Mouse (Mus musculus) neural tube, embryonic 11.5 days (tissue): ENCODE results near the gene Ccdc146. TPM values are rescaled to one million over a fixed set of nuclear protein-coding genes. Genes with fewer than 3 reads are reported as not detected.

Source experiments
- ATAC-seq: fragments of 200-750 bp; cut with Nextera tagmentation; 2 replicates; pipeline ENCODE4 v1.8.0; 2017; ENCODE audit warnings: moderate number of reproducible peaks, mild to moderate bottlenecking, moderate TSS enrichment, moderate library complexity; ENCODE audit not compliant: insufficient read depth, low FRiP score, low TSS enrichment
- DNase-seq: peaks from one replicate; pipeline ENCODE4 v3.0.0-alpha.2; 2015; ENCODE audit warnings: low spot score
- H3K27ac ChIP-seq: fragments of 300-500 bp; sonication (generic); 2 replicates; pipeline ENCODE4 v1.5.1; 2014; ENCODE audit warnings: low read depth, mild to moderate bottlenecking, low read length
- H3K27me3 ChIP-seq: fragments of 300-500 bp; sonication (generic); 2 replicates; pipeline ENCODE4 v1.6.1; 2014; ENCODE audit warnings: mild to moderate bottlenecking, low read length, mixed read lengths; ENCODE audit not compliant: control insufficient read depth, insufficient read depth
- H3K36me3 ChIP-seq: fragments of 300-500 bp; sonication (generic); 2 replicates; pipeline ENCODE4 v1.6.1; 2014; ENCODE audit warnings: mild to moderate bottlenecking, low read length, moderate library complexity, mixed read lengths; ENCODE audit not compliant: control insufficient read depth, insufficient read depth
- H3K4me1 ChIP-seq: fragments of 300-500 bp; sonication (generic); 2 replicates; pipeline ENCODE4 v1.6.1; 2014; ENCODE audit warnings: low read length, mixed read lengths; ENCODE audit not compliant: control insufficient read depth, insufficient read depth
- H3K4me2 ChIP-seq: fragments of 300-500 bp; sonication (generic); 2 replicates; pipeline ENCODE4 v1.6.1; 2014; ENCODE audit warnings: low read depth, mild to moderate bottlenecking, moderate library complexity
- H3K4me3 ChIP-seq: fragments of 300-500 bp; sonication (generic); 2 replicates; pipeline ENCODE4 v1.5.1; 2014; ENCODE audit warnings: low read depth, low read length
- H3K9ac ChIP-seq: fragments of 300-500 bp; sonication (generic); 2 replicates; pipeline ENCODE4 v1.6.1; 2014; ENCODE audit warnings: mild to moderate bottlenecking, low read length
- H3K9me3 ChIP-seq: fragments of 300-500 bp; sonication (generic); 2 replicates; pipeline ENCODE4 v1.6.1; 2016; ENCODE audit warnings: low read length; ENCODE audit not compliant: control insufficient read depth
- WGBS: fragments of 180-500 bp; shearing (Covaris S2); extraction: QIAGEN DNeasy Blood & Tissue Kit; methylation state at CpG from one replicate; pipeline ENCODE4 v1.1.7; 2014; 5-methylcytosine and 5-hydroxymethylcytosine counted together
- polyA plus RNA-seq: library from polyadenylated mRNA; unstranded; fragments of >200 nt; fragmentation: Nextera tagmentation; extraction: Ambion mirVana; gene quantifications from 2 replicates; pipeline ENCODE4 v1.2.1, GENCODE M21; 2014

The Ccdc146 gene
- polyA plus RNA-seq, 1 experiment from 2014 or later, result 0.31 TPM

DNA sequence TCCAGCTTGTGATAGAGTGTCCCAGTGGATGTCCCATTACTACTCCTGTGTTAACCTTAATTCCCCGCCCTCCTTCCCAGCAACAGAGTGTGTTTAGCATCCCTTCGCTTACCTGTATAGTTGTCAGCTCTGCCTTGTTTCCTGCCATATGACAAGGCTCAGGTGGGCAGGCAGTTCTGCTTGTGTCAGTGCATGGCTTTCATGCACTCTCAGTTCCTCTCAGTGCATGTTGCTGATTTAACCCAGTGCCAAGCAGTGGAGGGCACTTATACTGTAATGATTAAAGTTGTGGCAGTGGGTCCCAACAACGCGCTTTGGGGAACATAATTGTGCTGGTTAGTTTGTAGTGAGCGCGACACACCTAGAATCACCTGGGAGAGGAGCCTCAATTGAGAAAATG is 2.2 kb upstream of the Ccdc146 start:
- H3K36me3 ChIP-seq, result no peaks in the 10 kb centered on the region
- DNase-seq, result no peak
- H3K27ac ChIP-seq, result no peak overlapping the region
- WGBS, result 94% methylated on average over 6 of the region's 6 CpGs
- peaks cover 3% of the 10 kb centered on the region; the same call in 1 of the 2 replicates for H3K4me1 ChIP-seq
- no peak for ATAC-seq
- H3K9ac ChIP-seq, result no peak overlapping the region
- no peaks in the 10 kb centered on the region for H3K9me3 ChIP-seq
- no peak overlapping the region for H3K4me3 ChIP-seq
- H3K27me3 ChIP-seq, result no peaks in the 10 kb centered on the region
- H3K4me2 ChIP-seq, result no peak overlapping the region

DNA sequence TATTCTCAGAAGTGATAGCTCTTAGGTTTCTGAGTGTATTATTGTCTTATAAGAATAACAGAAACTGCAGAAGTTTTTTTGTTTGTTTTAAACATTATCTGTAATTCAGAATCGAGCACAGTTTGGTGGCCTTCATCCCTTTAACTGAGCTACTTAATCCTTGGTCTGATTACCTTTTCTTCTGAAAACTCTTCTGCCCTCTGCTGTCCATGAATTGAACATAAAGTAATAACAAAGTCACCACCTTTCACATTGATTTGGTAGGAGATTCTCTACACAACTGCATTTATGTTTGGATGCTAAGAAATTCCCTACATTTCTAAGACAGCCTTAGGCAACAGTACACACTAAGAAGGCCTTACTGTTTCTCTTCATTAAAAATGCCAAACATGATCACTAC is 3.9 kb downstream of the Ccdc146 start:
- H3K36me3 ChIP-seq, result no peaks in the 10 kb centered on the region
- ATAC-seq (no peak), DNase-seq (no peak)
- WGBS, result 65% methylated on average over 1 of the region's 1 CpGs
- H3K27me3 ChIP-seq, result no peaks in the 10 kb centered on the region
- no peak overlapping the region for H3K9ac ChIP-seq
- no peak overlapping the region for H3K4me2 ChIP-seq
- H3K4me3 ChIP-seq, result no peak overlapping the region
- no peaks in the 10 kb centered on the region for H3K9me3 ChIP-seq
- H3K27ac ChIP-seq, result no peak overlapping the region
- peaks cover 1% of the 10 kb centered on the region; the same call in 1 of the 2 replicates for H3K4me1 ChIP-seq

DNA sequence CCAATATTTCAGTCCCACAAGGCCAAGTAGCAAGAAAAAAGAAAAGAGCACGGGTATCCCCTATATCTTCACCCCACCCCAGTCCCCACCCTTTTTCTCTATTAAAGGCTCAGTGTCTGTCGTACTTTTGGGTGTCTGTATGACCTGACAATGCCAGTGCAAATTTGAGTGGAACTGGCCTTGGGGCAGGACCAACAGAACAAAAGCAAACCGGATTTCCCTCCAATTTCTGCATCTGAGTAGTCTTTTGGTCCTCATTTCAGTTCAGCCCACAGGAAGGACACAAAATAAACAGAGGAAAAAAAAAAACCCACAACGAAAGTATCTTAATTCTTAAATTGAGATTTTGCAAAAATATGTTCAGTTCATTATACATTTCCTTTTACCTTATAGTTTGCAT is 5.9 kb downstream of the Ccdc146 start:
- H3K4me2 ChIP-seq, result no peak overlapping the region
- WGBS, result 73% methylated on average over 4 of the region's 4 CpGs
- no peaks in the 10 kb centered on the region for H3K9me3 ChIP-seq
- no peaks in the 10 kb centered on the region for H3K27me3 ChIP-seq
- no peak overlapping the region for H3K4me3 ChIP-seq
- ATAC-seq (no peak), DNase-seq (no peak)
- H3K9ac ChIP-seq, result no peak overlapping the region
- H3K4me1 ChIP-seq, result no peaks in the 10 kb centered on the region
- no peak overlapping the region for H3K27ac ChIP-seq
- no peaks in the 10 kb centered on the region for H3K36me3 ChIP-seq

DNA sequence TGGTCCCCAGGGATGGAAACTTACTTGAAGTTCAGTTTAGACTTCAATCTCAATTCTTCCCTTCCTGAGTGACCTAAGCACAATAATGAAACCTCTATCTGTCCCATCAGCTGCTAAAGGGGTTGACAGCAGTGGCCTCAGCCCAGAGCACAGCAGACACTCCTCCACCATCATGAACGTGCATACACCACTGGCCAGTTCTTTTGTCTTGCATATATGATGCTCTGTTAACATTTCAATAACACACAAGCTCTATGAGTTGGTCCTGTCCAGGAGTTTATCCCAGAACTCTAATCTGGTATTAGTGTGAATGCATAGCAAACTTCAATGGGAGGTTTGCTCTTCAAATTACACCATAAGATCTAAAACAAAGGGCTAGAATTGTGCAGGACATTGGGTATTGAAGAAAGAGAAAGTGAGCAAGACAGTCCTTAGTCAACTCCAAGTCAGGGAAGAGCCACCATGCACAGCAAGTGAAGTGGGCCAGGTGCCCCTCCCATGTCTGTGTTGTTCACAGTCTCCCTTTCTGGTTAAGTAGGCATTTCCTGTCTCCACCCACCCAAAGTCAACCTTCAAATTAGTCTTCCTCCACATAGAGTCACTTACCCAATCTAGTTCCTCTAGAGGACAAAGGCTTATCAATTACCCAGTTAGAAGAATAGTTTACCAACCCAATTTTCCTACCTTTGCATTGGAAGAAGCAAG is 10.2 kb downstream of the Ccdc146 start:
- ATAC-seq (no peak), DNase-seq (no peak)
- Histone ChIP-seq H3K4me3 (no peak overlapping the region), H3K27me3 (no peaks in the 10 kb centered on the region), H3K9me3 (no peaks in the 10 kb centered on the region), H3K4me2 (no peak overlapping the region), H3K27ac (no peak overlapping the region), H3K36me3 (no peaks in the 10 kb centered on the region), H3K4me1 (no peaks in the 10 kb centered on the region), H3K9ac (no peak overlapping the region)
- WGBS, result 61% methylated on average over 1 of the region's 1 CpGs

DNA sequence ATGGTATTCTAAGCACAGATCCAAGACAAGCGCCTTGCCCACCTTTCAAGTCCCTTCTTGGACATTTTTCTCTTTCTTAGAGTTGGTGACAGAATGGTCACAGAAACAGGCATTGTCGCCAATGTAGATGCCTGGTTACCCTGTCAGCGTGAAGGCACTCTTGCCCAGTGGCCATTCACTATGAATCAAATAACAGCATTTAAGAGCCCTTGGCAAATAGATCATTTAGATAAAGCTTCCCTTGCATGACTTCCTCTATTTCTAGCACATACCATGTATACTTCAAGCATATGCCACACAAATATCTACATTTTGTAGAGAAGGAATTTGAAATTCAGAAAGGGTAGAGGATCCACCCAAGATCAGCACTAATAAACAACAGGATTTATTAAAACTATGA is 11.2 kb downstream of the Ccdc146 start:
- H3K4me3 ChIP-seq, result no peak overlapping the region
- no peaks in the 10 kb centered on the region for H3K36me3 ChIP-seq
- no peaks in the 10 kb centered on the region for H3K9me3 ChIP-seq
- WGBS, result 91% methylated on average over 3 of the region's 3 CpGs
- no peak overlapping the region for H3K9ac ChIP-seq
- H3K27me3 ChIP-seq, result no peaks in the 10 kb centered on the region
- ATAC-seq (no peak), DNase-seq (no peak)
- no peak overlapping the region for H3K27ac ChIP-seq
- H3K4me2 ChIP-seq, result no peak overlapping the region
- no peaks in the 10 kb centered on the region for H3K4me1 ChIP-seq

DNA sequence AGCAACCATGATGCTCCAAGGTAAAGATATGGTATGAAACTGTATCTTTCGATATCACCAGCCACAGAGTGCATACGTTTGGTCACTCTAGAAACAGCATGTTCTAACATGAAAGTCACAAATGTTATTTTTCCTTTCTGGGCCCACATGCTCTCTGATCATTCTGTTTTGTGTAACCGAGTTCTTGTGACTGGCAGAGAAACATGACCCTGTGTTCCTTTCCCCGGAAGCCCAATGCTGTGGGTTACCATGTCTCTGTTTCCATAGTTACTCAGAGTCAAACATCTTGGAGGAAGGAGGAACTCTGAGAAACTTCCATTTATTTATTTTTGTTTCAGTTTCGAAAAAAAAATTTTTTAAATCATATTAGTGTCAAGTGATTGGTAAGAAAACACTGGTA is 12.4 kb downstream of the Ccdc146 start:
- H3K36me3 ChIP-seq, result no peaks in the 10 kb centered on the region
- H3K4me3 ChIP-seq, result no peak overlapping the region
- no peaks in the 10 kb centered on the region for H3K9me3 ChIP-seq
- H3K9ac ChIP-seq, result no peak overlapping the region
- H3K4me2 ChIP-seq, result no peak overlapping the region
- H3K27ac ChIP-seq, result no peak overlapping the region
- DNase-seq, result no peak
- ATAC-seq, result no peak
- H3K27me3 ChIP-seq, result no peaks in the 10 kb centered on the region
- H3K4me1 ChIP-seq, result no peaks in the 10 kb centered on the region
- WGBS, result 80% methylated on average over 5 of the region's 5 CpGs

DNA sequence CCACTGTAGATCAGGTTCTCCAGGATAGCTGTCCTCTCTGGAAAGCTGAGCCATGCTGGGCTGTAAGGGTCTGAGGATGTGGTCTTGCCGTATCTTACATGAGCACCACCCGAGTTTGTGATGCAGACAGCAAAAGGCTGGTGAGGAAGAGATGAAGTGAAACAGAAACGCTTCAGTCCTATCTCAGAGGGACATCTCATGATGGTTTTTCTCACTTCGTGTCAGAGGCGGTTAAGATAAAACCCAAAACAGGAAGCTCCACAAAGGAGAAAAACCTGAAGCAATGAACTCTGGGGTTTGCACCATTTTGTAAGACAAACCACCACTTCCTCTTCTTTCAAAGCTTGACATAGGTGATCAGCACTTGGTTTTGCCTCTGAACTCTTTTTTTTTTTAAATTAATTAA is 13.2 kb downstream of the Ccdc146 start:
- Histone ChIP-seq H3K9ac (no peak overlapping the region), H3K27ac (no peak overlapping the region), H3K4me3 (no peak overlapping the region), H3K27me3 (no peaks in the 10 kb centered on the region), H3K9me3 (no peaks in the 10 kb centered on the region), H3K4me2 (no peak overlapping the region), H3K4me1 (no peaks in the 10 kb centered on the region), H3K36me3 (no peaks in the 10 kb centered on the region)
- ATAC-seq (no peak), DNase-seq (no peak)
- 92% methylated on average over 5 of the region's 5 CpGs for WGBS

DNA sequence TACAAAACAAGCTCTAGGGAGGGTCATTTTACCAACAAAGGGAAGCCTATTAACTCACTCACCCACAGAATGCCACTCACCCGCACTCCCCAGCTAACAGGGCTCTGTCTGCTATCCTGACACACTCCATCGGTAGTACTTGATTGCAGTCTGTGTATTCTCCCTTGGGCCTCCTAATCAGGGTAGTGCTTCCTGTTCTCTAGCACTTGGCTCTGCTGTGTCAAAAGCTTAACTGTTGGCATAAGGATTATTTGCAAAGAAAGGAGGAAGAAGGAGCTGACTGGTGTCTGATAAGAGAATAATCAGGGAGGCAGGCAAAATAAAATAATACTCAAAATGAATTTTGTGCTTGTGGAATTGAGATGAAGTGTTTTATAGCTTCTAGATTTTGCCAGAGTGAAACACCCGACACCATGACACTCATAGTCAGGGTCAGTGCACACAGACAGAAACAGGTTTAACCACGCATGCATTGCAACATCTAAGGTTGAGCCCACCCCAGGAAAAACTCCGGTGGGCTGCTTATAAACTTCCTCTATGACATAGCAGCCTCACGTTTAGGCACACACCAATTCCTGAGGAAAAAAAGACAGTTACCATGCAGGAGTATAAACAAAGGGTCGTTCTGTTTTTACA is 29.2 kb downstream of the Ccdc146 start:
- Histone ChIP-seq H3K4me3 (no peak overlapping the region), H3K4me2 (no peak overlapping the region), H3K9me3 (no peaks in the 10 kb centered on the region), H3K9ac (no peak overlapping the region), H3K27ac (no peak overlapping the region), H3K36me3 (no peaks in the 10 kb centered on the region), H3K4me1 (no peaks in the 10 kb centered on the region), H3K27me3 (no peaks in the 10 kb centered on the region)
- no peak for ATAC-seq
- 51% methylated on average over 7 of the region's 7 CpGs for WGBS
- DNase-seq, result no peak

DNA sequence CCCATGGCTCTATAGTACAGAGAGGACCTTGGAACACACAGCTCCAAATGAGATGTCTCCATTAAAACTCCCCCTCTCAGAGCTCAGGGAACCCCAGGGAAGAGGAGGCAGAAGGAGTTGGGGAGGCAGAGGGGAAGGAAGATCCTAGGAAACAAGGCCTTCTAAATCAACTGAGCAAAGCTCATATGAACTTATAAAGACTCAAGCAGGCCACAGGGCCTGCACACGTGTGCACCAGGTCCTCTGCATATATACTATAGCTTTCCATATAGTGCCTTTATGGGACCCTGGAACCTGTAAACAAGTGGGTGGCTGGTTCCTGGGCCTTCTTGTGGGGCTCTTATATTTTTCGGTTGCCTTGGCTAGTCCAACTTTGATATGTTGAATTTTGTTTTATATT is 29.9 kb downstream of the Ccdc146 start:
- no peaks in the 10 kb centered on the region for H3K9me3 ChIP-seq
- no peak overlapping the region for H3K27ac ChIP-seq
- H3K27me3 ChIP-seq, result no peaks in the 10 kb centered on the region
- no peaks in the 10 kb centered on the region for H3K36me3 ChIP-seq
- H3K4me3 ChIP-seq, result no peak overlapping the region
- no peak overlapping the region for H3K9ac ChIP-seq
- DNase-seq (no peak), ATAC-seq (no peak)
- no peak overlapping the region for H3K4me2 ChIP-seq
- 75% methylated on average over 2 of the region's 2 CpGs for WGBS
- no peaks in the 10 kb centered on the region for H3K4me1 ChIP-seq
